Mouse (Mus musculus): ENCODE measurements around the gene Gpr37l1. TPM values are rescaled to one million over a fixed set of nuclear protein-coding genes. Genes with fewer than 3 reads are reported as not detected.

The Gpr37l1 gene
- polyA plus RNA-seq, 1 experiment, result 0.75 TPM

DNA sequence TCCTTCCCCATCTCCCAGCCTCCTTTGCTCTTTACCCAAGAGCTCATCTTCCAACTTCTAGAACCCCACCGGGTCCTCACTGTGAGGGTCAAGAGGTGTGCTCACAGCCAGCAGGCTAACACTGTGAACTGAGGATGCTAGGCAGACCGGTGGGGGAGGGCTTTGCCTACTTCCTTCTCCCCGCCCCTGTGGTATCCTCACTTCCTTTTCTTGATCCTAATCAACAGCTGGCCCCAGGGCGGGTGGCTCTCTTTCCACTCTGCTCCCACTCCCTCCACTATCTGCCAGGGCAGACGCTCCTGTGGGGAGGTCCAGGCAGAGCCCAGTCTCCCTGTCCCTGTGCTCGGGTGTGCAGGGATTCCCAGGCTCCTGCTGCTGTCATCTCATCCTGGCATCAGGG, 36.4 kb downstream of the Gpr37l1 start:
- no peaks in the 10 kb centered on the region for H3K4me1 ChIP-seq (ENCODE audit: control insufficient read depth, insufficient read depth, low read length)
- no peak overlapping the region for H3K4me3 ChIP-seq (ENCODE audit: insufficient read depth, low read depth, low read length)
- no peaks in the 10 kb centered on the region for H3K27me3 ChIP-seq (replicated peaks; ENCODE audit: control insufficient read depth, insufficient read depth, low read length)
- WGBS, result 43% methylated on average over 6 of the region's 6 CpGs
- H3K36me3 ChIP-seq (ENCODE audit: control insufficient read depth, insufficient read depth, low read length), result no peaks in the 10 kb centered on the region
- TF ChIP-seq POLR2A (IDR thresholded peaks at IDR 0.05; ENCODE audit: low read depth, low read length), result no peak
- TF ChIP-seq CTCF (conservative IDR thresholded peaks at IDR 0.05; ENCODE audit: insufficient read depth, insufficient read length, low read depth, low read length), result no peak
- DNase-seq, result peak; percentile 42
- H3K27ac ChIP-seq (ENCODE audit: insufficient read depth, low read depth, low read length), result no peak overlapping the region

GRCm38 (mm10) chr1:135130376-135131018, 37.0 kb downstream of the Gpr37l1 start:
- Histone ChIP-seq H3K4me1 (ENCODE audit: control insufficient read depth, insufficient read depth, low read length) (no peaks in the 10 kb centered on the region), H3K27me3 (replicated peaks; ENCODE audit: control insufficient read depth, insufficient read depth, low read length) (no peaks in the 10 kb centered on the region), H3K4me3 (ENCODE audit: insufficient read depth, low read depth, low read length) (no peak overlapping the region), H3K36me3 (ENCODE audit: control insufficient read depth, insufficient read depth, low read length) (no peaks in the 10 kb centered on the region), H3K27ac (ENCODE audit: insufficient read depth, low read depth, low read length) (no peak overlapping the region)
- no peak for DNase-seq
- 72% methylated on average over 2 of the region's 2 CpGs for WGBS
- TF ChIP-seq POLR2A (IDR thresholded peaks at IDR 0.05; ENCODE audit: low read depth, low read length) (no peak), CTCF (conservative IDR thresholded peaks at IDR 0.05; ENCODE audit: insufficient read depth, insufficient read length, low read depth, low read length) (no peak)

- Histone ChIP-seq H3K36me3 (ENCODE audit: control insufficient read depth, insufficient read depth, low read length) (no peaks in the 10 kb centered on the region), H3K27ac (ENCODE audit: insufficient read depth, low read depth, low read length) (no peak overlapping the region), H3K27me3 (replicated peaks; ENCODE audit: control insufficient read depth, insufficient read depth, low read length) (no peaks in the 10 kb centered on the region), H3K4me3 (ENCODE audit: insufficient read depth, low read depth, low read length) (no peak overlapping the region), H3K4me1 (ENCODE audit: control insufficient read depth, insufficient read depth, low read length) (no peaks in the 10 kb centered on the region)
- WGBS, result 73% methylated on average over 9 of the region's 9 CpGs
- DNase-seq, result no peak
- TF ChIP-seq POLR2A (IDR thresholded peaks at IDR 0.05; ENCODE audit: low read depth, low read length), result no peak
- no peak for TF ChIP-seq CTCF (conservative IDR thresholded peaks at IDR 0.05; ENCODE audit: insufficient read depth, insufficient read length, low read depth, low read length)
Observed at GRCm38 (mm10) chr1:135129543-135130183, 37.8 kb downstream of the Gpr37l1 start.

DNA sequence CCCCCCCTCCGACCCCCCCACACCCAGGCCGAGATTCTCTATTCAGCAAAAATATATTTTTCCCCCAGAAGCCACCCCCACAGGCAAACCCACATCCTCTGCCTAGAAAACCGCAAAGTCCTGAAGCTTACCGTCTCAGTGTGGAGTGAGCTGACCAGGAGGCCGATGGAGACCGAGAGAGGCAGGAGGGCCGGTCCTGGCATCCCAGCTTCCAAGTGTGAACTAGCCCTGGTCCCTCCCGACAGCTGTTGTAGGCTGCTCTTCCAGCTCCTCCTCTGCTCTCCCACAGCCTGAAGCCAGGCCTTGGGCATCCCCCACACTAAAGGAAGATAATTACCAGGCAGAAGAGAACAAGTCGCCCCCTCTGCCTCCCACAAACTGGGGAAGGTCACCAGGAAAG, 38.5 kb downstream of the Gpr37l1 start:
- WGBS, result 41% methylated on average over 9 of the region's 9 CpGs
- Histone ChIP-seq H3K4me3 (ENCODE audit: insufficient read depth, low read depth, low read length) (no peak overlapping the region), H3K36me3 (ENCODE audit: control insufficient read depth, insufficient read depth, low read length) (no peaks in the 10 kb centered on the region), H3K4me1 (ENCODE audit: control insufficient read depth, insufficient read depth, low read length) (no peaks in the 10 kb centered on the region), H3K27me3 (replicated peaks; ENCODE audit: control insufficient read depth, insufficient read depth, low read length) (no peaks in the 10 kb centered on the region), H3K27ac (ENCODE audit: insufficient read depth, low read depth, low read length) (no peak overlapping the region)
- DNase-seq, result no peak
- TF ChIP-seq CTCF (conservative IDR thresholded peaks at IDR 0.05; ENCODE audit: insufficient read depth, insufficient read length, low read depth, low read length), result no peak
- TF ChIP-seq POLR2A (IDR thresholded peaks at IDR 0.05; ENCODE audit: low read depth, low read length), result no peak

DNA sequence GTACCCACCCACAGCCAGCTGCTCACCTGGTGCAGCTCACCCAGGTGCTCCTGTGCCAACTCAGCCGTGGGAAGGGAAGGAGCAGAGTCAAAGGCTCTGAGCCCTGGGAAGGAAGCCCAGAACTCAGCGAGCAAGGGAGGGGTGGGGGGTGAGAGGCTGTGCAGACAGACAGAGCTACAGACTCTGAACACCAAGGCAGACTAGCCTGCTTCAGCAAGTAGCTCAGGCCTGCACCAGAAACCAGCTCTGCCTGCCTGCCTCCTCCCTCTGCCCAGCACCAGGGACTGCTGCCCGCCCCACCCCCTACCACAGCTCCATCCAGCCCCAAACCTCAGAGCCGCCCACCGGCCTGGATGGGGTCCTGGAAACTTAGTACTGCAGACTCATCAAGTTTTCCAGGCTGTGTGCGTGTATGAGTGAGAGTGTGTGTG, 39.5 kb downstream of the Gpr37l1 start:
- peak; percentile 37 for DNase-seq
- TF ChIP-seq CTCF (conservative IDR thresholded peaks at IDR 0.05; ENCODE audit: insufficient read depth, insufficient read length, low read depth, low read length) (no peak), POLR2A (IDR thresholded peaks at IDR 0.05; ENCODE audit: low read depth, low read length) (no peak)
- H3K4me1 ChIP-seq (ENCODE audit: control insufficient read depth, insufficient read depth, low read length), result no peaks in the 10 kb centered on the region
- 47% methylated on average over 6 of the region's 6 CpGs for WGBS
- H3K4me3 ChIP-seq (ENCODE audit: insufficient read depth, low read depth, low read length), result no peak overlapping the region
- H3K27me3 ChIP-seq (replicated peaks; ENCODE audit: control insufficient read depth, insufficient read depth, low read length), result no peaks in the 10 kb centered on the region
- no peak overlapping the region for H3K27ac ChIP-seq (ENCODE audit: insufficient read depth, low read depth, low read length)
- no peaks in the 10 kb centered on the region for H3K36me3 ChIP-seq (ENCODE audit: control insufficient read depth, insufficient read depth, low read length)

- Histone ChIP-seq H3K4me1 (ENCODE audit: control insufficient read depth, insufficient read depth, low read length) (no peaks in the 10 kb centered on the region), H3K27me3 (replicated peaks; ENCODE audit: control insufficient read depth, insufficient read depth, low read length) (no peaks in the 10 kb centered on the region)
- 61% methylated on average over 4 of the region's 4 CpGs for WGBS
Observed at GRCm38 (mm10) chr1:135126443-135127027, 40.9 kb downstream of the Gpr37l1 start.

DNA sequence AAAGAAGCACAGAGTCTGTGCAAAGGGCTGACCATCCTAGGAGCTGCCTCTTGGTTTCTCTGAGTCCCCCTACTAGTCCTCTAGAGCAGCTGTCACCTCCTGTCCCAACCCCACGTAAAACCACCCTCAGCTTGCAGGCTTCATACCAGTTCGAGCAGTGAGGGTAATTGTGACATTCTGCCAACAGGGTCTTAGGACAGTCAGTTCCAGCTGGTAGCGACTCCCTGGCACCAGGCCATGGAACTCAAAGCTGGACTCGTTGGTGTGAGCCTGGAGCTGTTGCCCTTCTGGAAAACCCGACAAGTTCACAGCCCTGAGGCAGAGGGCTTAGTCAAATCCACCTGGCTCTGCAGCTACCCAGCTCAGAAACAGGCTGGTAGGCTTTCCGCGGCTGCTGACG, 41.5 kb downstream of the Gpr37l1 start:
- H3K4me3 ChIP-seq (ENCODE audit: insufficient read depth, low read depth, low read length), result no peak overlapping the region
- no peaks in the 10 kb centered on the region for H3K27me3 ChIP-seq (replicated peaks; ENCODE audit: control insufficient read depth, insufficient read depth, low read length)
- TF ChIP-seq POLR2A (IDR thresholded peaks at IDR 0.05; ENCODE audit: low read depth, low read length) (no peak), CTCF (conservative IDR thresholded peaks at IDR 0.05; ENCODE audit: insufficient read depth, insufficient read length, low read depth, low read length) (no peak)
- 40% methylated on average over 8 of the region's 8 CpGs for whole genome bisulfite sequencing
- H3K36me3 ChIP-seq (ENCODE audit: control insufficient read depth, insufficient read depth, low read length), result no peaks in the 10 kb centered on the region
- H3K27ac ChIP-seq (ENCODE audit: insufficient read depth, low read depth, low read length), result no peak overlapping the region
- peak; percentile 38 for DNase-seq
- H3K4me1 ChIP-seq (ENCODE audit: control insufficient read depth, insufficient read depth, low read length), result no peaks in the 10 kb centered on the region

More at GRCm38 (mm10) chr1:135126443-135127027, 40.9 kb downstream of the Gpr37l1 start:
- no peak for DNase-seq
- TF ChIP-seq POLR2A (IDR thresholded peaks at IDR 0.05; ENCODE audit: low read depth, low read length), result no peak
- no peak for TF ChIP-seq CTCF (conservative IDR thresholded peaks at IDR 0.05; ENCODE audit: insufficient read depth, insufficient read length, low read depth, low read length)
- Histone ChIP-seq H3K4me3 (ENCODE audit: insufficient read depth, low read depth, low read length) (no peak overlapping the region), H3K36me3 (ENCODE audit: control insufficient read depth, insufficient read depth, low read length) (no peaks in the 10 kb centered on the region), H3K27ac (ENCODE audit: insufficient read depth, low read depth, low read length) (no peak overlapping the region)
